Mouse (Mus musculus) myocyte (in vitro differentiated cells): ENCODE results near the gene Otud4.

ENCODE experiments used
- CEBPB ChIP-seq: IDR thresholded peaks from 2 replicates; pipeline ENCODE4 v1.6.1; 2011; ENCODE audit warnings: mild to moderate bottlenecking, moderate library complexity; ENCODE audit not compliant: poor library complexity, insufficient read depth, severe bottlenecking
- E2F4 ChIP-seq: IDR thresholded peaks from one replicate; pipeline ENCODE4 v1.6.1; 2011; ENCODE audit warnings: mild to moderate bottlenecking, control low read depth, moderate library complexity; ENCODE audit not compliant: insufficient read depth
- MAX ChIP-seq: IDR thresholded peaks from one replicate; pipeline ENCODE4 v1.6.1; 2011; ENCODE audit warnings: low read depth, mild to moderate bottlenecking, control low read depth
- MYOG ChIP-seq, 3 experiments: IDR thresholded peaks; one replicate each; pipeline ENCODE4 v1.6.1; 2011; ENCODE audit warnings: control low read depth in 2 of 3, low read depth in 2 of 3, mild to moderate bottlenecking in 2 of 3; ENCODE audit not compliant: insufficient read length in 2 of 3, control insufficient read depth in 1 of 3, insufficient read depth in 1 of 3
- POLR2A ChIP-seq: IDR thresholded peaks from one replicate; pipeline ENCODE4 v1.6.1; 2011; ENCODE audit warnings: low read depth, mild to moderate bottlenecking, control low read depth, moderate library complexity; ENCODE audit not compliant: insufficient read length
- REST ChIP-seq: IDR thresholded peaks from one replicate; pipeline ENCODE4 v1.6.1; 2011; ENCODE audit warnings: mild to moderate bottlenecking, control low read depth, moderate library complexity; ENCODE audit not compliant: insufficient read depth, insufficient read length
- SRF ChIP-seq: IDR thresholded peaks from one replicate; pipeline ENCODE4 v1.6.1; 2011; ENCODE audit warnings: low read depth; ENCODE audit not compliant: control insufficient read depth, insufficient read length
- TCF12 ChIP-seq: IDR thresholded peaks from one replicate; pipeline ENCODE4 v1.6.1; 2011; ENCODE audit warnings: mild to moderate bottlenecking, control low read depth; ENCODE audit not compliant: poor library complexity, insufficient read depth, severe bottlenecking
- USF1 ChIP-seq: IDR thresholded peaks from one replicate; pipeline ENCODE4 v1.6.1; 2011; ENCODE audit warnings: low read depth, mild to moderate bottlenecking, control low read depth, moderate library complexity

DNA sequence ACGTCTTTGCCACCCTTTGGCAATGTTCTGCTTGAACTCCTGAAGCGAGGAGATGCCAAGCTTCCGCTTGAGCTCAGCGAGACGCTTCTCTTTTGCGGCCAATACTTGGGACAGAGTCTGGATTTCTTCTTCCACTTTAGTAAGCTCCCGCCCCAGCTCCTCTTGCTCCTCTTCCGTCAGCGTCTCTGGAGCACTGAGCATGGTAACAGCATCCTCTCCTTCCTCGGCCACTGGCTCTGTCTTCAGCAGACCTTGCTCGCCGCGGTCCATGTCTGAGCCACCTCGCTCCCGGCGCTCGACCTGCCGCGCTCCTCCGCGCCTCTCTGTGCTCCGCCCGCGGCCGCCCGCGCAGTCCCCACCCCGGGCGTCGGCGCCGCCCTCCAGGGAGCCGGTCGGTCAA, 41.1 kb downstream of the Otud4 start:
- no peak for TF ChIP-seq POLR2A
- TF ChIP-seq E2F4: no peak
- TF ChIP-seq CEBPB: no peak
- no peak for TF ChIP-seq TCF12
- no peak for TF ChIP-seq SRF
- no peak for TF ChIP-seq REST
- TF ChIP-seq USF1: no peak
- TF ChIP-seq MYOG (IDR thresholded peaks at IDR 0.05; ENCODE audit: control insufficient read depth in 1 of 3, insufficient read depth in 1 of 3, insufficient read length in 2 of 3, low read depth in 2 of 3): no peak
- no peak for TF ChIP-seq MAX
